Mouse (Mus musculus) right cerebral cortex, adult 2 months (tissue): ENCODE measurements at regions not wholly inside any gene's neighbourhood (a gene's known extent, or its start where the extent isn't known, plus 50 kb on each side); places are given as distances from the start of the nearest gene placed in this dataset.

Source experiments
- DNase-seq, 2 experiments: peaks; one replicate each; pipeline ENCODE4 v3.0.0; 2021 to 2022; ENCODE audit warnings: low spot score in 2 of 2

- no peak for DNase-seq
Observed at GRCm38 (mm10) chr4:9935949-9936348, 938.3 kb upstream of the 2610301B20Rik start.

GRCm38 (mm10) chr4:9951441-9951840, 922.9 kb upstream of the 2610301B20Rik start:
- no peak for DNase-seq

- no peak for DNase-seq
Observed at GRCm38 (mm10) chr4:9974631-9975030, 899.7 kb upstream of the 2610301B20Rik start.

- no peak for DNase-seq
Observed at GRCm38 (mm10) chr4:9981354-9982040, 892.8 kb upstream of the 2610301B20Rik start.

- DNase-seq: no peak
Observed at GRCm38 (mm10) chr4:9982786-9983525, 891.3 kb upstream of the 2610301B20Rik start.

GRCm38 (mm10) chr4:9993871-9994270, 880.4 kb upstream of the 2610301B20Rik start:
- no peak for DNase-seq

GRCm38 (mm10) chr4:9994466-9994865, 879.8 kb upstream of the 2610301B20Rik start:
- no peak for DNase-seq

- no peak for DNase-seq
Observed at GRCm38 (mm10) chr4:10030316-10030715, 844.0 kb upstream of the 2610301B20Rik start.

- DNase-seq: no peak
Observed at GRCm38 (mm10) chr4:10031764-10032163, 842.5 kb upstream of the 2610301B20Rik start.

- DNase-seq: no peak
Observed at GRCm38 (mm10) chr4:10035336-10035735, 839.0 kb upstream of the 2610301B20Rik start.

- DNase-seq: no peak
Observed at GRCm38 (mm10) chr4:10041301-10042093, 832.8 kb upstream of the 2610301B20Rik start.

GRCm38 (mm10) chr4:10048770-10049169, 825.5 kb upstream of the 2610301B20Rik start:
- no peak for DNase-seq

GRCm38 (mm10) chr4:10049411-10049810, 824.9 kb upstream of the 2610301B20Rik start:
- no peak for DNase-seq

- DNase-seq: no peak
Observed at GRCm38 (mm10) chr4:10051296-10052267, 822.7 kb upstream of the 2610301B20Rik start.

- no peak for DNase-seq
Observed at GRCm38 (mm10) chr4:10052869-10053268, 821.4 kb upstream of the 2610301B20Rik start.

- no peak for DNase-seq
Observed at GRCm38 (mm10) chr4:10072500-10073106, 801.7 kb upstream of the 2610301B20Rik start.

- no peak for DNase-seq
Observed at GRCm38 (mm10) chr4:10079565-10080169, 794.6 kb upstream of the 2610301B20Rik start.

- no peak for DNase-seq
Observed at GRCm38 (mm10) chr4:10114831-10115230, 759.5 kb upstream of the 2610301B20Rik start.

- DNase-seq: no peak
Observed at GRCm38 (mm10) chr4:10117964-10118363, 756.3 kb upstream of the 2610301B20Rik start.

- DNase-seq: no peak
Observed at GRCm38 (mm10) chr4:10124252-10124651, 750.0 kb upstream of the 2610301B20Rik start.
